Mouse (Mus musculus) lung, postnatal 36 days (tissue): ENCODE results near the gene Col6a4.
A peak's percentile ranks its signal among the peaks of the same experiment; 100 is the strongest.

Experiments used
- DNase-seq: peaks from one replicate; pipeline ENCODE4 v3.0.0; 2022; ENCODE audit warnings: mixed read lengths

Col6a4 gene

DNA sequence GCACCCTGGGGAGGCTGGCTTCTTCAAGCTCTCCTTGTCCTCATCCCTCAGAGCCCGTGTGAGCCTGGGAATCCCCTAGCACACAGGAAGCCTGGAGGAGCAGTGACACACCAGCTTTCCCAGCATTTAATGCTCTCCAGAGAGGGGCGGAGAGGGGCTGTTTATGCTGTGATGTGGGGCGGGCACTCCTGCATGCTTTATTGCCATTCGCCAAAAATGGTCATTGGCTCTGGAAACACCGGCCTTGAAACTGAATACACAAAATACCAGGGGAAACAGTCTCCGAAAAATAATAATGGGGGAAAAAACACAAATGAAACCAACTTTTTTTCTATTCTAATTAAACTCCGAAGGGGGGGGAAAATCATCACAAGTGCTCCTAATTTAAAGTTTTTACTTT is at the start of gene Col6a4:
TSS of gene Col6a4 (minus strand) at position 101 of the 400 bp plus-strand sequence.
- no peak for DNase-seq

DNA sequence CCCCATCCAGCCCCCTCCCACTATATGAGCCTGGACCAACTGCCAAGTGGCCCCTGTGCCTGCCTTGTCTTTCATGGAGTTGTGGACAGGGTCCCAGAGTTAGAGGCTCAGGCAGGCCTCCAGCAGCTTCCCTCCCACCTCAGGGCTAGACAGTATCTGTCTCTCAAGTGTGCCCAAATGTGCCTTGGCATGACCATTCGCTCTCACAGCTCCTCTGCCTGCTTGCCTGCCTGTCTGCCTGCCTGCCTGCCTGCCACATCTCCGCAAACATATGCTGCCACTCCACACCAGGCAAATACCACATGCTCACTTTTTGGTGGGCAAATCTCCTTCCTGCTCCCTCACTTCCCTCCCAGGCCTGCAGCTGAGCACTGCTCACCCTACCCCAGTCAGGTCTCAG is 49.0 kb upstream of the Col6a4 start:
- no peak for DNase-seq

DNA sequence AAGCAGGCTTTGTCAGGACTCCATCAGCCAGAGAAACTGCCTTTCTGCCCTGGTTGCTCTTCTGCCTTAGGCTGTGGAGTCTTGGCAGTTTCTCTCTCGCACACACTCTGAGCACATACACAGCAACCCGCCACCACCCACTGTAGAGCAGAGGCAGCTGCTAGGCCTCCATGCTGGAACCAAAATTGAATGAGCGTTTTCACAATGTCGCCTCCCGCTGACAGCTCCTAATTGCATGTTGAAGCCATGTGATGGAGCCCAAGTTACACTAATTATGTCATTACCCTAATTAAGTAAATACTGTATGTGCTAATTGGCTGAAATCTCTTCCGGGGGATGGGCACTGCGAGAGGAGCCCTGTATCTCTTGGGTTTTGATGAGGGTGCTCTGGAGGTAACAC is 47.6 kb upstream of the Col6a4 start:
- DNase-seq = no peak

DNA sequence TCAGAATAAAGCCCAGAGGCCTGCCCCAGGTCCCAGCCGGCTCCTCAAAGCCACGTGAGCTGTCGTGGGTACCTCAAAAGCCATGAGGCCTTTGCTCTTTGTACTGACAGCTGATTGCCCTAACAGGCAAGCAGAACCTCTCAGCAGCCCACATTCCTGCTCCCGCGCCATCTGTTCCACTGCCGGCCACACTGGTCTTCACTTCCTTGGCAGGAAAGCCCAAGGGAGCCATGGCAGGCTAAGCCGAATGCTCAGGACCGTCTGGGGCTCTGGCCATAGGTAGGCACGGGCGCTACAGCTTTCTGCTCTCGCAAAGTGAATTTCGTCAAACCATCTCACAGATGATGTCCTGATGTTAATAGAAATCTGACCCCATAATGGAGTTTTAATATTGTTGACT is 45.4 kb upstream of the Col6a4 start:
- DNase-seq = no peak

DNA sequence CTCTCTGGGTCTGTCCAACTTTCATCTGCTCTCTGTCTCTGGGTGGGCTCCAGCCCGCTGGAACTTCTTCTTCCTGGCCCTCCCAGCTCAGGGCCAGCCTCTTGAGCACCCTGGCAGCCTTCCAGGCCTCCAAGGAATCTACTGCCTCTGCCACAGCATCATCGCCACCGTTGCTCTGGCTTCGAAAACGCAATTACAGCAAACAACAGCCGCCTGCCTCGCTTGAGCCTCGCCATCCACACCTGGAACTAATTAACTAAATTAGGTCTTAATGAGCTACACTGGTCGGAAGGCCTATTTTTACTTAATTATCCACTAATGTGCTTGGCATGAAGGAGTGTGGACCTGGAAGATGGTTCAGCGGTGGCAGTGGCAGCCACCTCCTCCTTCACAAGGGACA is 43.2 kb upstream of the Col6a4 start:
- no peak for DNase-seq

DNA sequence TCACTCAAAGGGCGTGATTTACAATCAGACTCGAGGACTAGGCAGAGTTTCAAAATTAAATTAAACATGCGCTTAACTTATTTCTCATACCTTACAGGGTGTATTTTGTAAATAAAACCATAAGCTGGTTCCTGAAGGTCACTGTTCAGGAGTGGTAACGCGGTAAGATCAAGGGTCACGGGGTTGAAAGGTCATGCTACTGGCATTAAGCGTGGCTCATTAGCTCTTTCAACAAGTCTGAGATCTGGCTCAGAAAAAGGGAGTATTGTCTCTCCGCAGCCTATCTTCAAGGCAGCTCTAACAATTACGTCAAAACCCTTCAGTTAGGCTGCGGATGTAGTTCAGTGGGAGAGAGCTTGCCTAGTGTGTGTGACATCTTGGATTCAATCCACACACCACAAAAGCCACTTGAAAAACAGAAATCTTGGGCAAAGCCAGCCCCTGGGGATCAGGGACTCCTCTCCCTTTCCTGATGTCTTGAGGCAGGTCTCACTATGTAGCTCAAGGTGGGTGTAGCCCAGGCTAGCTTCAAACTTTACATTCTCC is 41.2 kb upstream of the Col6a4 start:
- DNase-seq = no peak

DNA sequence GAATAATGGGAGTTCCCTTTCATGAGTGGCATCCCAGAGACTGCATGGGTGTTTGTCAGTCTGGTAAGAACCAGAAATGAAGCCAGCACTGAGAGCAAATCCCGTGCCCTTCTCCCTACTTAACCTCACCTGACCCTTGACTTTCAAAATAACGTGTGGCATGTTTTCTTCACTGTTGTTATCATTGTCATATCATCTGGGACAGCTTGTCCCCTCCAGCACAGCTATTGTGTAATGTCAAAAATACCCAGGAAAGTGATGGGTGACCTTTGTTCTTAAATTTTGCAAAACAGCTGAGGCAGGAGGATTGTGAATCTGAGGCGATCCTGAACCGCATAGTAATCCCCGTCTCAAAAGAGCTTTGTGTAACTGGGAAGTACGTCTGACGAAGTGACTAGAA is 33.7 kb upstream of the Col6a4 start:
- DNase-seq = no peak

DNA sequence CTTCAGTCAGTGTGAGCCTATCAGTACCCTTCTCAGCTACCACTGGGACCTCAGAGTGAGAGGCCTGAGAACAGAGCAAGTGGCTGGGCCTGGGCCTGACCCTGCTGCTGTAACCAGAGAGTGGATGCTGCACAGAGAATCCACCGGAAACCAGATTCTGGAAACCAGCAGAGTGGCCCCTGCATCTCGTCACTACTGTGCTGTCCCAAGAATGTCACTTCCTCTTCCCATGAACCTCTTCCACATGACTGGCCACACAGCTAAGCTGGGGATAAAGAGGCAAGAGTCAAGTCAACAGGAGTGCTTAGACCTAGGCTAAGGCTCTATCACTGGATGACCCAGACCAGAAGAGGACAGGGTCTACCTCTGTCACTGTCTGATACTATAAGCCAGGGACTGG is 32.5 kb upstream of the Col6a4 start:
- no peak for DNase-seq

DNA sequence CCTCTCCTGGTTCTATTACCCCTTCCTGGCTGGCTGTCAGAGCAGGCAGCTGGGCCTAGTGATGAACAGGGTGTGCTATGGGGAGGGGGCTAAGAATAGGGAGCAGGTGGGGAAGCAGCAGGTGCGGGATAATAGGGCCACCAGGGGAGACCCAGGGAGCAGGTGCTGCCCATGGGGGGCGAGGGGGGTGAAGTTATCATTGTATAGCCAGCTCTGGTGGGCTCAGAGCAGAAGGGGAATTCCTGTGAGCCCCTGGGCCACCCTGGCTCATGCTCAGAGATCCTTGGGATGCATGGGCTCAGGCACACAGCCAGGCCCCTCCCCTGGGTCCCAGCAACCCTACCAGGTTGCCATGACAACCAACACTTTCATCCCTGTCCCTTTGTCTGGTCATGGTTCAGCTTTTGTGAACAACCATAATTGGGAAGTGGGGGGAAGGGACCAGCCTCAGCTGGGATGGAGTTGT is 30.2 kb upstream of the Col6a4 start:
- DNase-seq = no peak

DNA sequence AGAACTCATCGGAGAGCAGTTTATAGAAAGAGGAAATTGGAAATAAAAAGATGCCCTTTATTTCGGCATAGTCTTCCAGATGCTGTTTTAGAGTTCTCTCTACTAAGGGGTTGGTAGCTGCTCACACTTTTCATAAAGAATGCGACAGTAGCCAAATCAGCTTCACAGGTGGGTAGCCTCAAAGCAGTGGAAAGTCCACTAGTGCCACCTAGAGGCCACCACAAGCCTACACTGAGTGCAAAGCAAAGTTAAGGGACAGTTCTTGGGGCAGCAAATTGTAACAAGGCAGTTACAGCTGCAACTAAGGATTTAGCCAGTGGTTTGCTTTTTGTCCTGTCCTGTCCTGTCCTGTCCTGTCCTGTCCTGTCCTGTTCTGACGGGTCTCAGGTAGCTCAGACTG is 27.0 kb upstream of the Col6a4 start:
- DNase-seq = peak; percentile 54

DNA sequence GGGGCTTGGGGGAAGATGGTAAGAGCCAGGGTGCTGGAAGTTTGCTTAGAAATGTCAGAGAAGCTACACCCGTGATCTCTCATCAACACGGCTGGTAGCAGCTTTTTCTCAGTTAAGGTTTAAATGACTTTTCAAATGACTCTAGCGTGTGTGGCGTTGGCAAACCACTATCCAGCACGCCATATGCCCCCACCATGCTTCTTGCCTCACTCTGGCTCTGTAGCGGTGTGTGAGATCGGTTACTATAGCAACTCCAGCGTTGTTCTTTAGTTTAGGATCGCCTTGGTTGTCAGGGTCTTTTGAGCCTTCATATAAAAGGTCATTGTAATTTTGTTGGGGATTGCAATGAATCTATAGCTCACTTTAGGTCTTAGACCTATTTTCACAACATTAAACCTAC is 22.5 kb upstream of the Col6a4 start:
- DNase-seq = no peak

DNA sequence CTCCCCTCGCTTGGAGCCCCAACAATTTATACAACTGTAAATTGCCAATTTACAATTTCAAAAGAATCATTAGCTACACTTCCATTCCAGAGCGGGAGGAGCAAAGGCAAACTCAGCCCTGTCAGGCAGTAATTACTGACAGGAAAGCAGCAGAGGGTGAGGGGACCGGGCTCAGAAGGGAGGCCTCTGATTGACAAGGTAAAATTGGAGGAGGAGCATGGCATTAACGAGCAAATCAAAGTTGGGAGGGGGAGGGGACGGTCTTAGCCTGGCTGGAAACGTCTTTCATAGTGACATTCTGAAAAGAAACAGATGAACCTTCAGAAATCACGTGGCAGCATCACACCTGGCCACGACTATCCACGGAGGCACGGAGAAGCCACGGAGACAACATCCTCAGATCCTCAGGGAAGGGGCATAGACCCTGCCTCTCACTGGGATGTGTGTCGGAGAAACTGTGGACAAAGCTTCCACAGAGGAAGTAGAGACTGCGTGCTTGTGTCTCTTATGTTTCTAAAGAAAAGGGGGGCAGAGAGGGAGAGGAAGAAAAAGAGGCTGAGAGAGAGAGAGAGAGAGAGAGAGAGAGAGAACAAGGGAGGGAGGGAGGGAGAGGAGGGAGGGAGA is 19.3 kb upstream of the Col6a4 start:
- no peak for DNase-seq

DNA sequence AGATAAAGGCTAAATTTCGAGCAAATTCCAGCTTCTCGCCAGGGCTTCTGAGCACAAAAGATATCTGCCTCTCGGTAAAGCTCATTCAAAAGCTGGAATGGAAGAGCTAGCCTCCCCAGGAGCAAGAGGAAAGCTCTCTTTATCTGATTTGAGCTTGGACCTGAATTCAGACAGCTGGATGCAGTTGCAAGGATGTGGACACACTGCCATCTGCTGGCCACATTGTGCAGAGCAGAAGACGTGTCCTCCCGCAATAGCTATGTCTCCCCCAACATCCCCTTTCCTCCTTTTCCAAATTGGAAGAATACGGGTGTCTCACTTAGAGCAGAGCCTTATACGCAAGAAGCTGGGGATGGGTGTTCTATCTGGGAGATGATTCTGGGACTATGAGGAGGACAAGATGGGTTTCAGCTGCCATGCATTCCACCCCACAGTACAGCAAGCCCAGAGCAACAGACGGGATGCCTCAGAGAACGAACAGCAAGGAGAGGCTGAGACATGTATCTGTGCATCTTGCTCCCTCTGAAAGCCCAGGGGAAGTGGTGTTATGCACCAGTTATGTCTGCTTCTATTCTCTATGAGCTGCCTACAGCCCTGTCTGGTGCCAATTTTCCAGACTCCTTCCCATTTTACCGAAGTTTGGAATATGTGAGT is 16.3 kb upstream of the Col6a4 start:
- DNase-seq = peak; percentile 78

DNA sequence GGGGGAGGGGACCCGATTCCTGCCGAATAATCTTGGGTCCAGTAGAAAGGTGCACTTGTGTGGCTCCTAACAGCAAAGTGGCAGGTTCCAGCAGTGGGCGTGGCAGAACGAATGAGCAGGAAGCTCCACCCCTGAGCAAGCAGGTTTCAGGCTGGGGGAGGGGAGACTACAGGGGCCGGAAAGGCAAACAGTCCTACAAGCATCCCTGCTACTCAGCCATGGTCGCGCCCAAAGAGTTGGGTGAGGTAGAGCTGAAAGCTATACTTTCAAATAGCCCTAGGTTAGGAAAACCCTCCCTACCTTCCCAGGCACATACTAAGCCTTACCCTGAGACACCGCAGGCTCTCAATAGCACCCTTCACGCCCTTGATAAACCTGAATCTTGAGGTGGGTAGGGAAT is 9.7 kb upstream of the Col6a4 start:
- no peak for DNase-seq

DNA sequence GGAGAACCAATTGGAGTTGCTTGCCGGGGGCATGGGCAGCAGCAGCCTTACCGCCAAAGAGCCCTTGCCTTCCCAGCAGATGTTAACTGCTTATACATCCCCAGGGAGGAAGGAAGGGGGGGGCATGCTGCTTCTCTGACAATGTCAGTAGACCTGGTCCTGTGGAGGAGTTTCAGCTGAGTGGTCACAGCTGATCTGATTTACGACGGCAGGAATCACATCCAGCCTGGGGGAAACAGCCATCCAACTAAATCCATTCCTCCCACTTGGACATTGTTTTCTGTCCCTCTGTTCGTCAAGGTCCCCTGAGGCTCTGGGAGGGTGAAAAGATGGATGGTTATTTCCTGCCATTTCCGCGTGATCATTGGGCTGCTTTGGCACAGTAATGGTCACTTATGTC is 7.8 kb upstream of the Col6a4 start:
- DNase-seq = no peak

DNA sequence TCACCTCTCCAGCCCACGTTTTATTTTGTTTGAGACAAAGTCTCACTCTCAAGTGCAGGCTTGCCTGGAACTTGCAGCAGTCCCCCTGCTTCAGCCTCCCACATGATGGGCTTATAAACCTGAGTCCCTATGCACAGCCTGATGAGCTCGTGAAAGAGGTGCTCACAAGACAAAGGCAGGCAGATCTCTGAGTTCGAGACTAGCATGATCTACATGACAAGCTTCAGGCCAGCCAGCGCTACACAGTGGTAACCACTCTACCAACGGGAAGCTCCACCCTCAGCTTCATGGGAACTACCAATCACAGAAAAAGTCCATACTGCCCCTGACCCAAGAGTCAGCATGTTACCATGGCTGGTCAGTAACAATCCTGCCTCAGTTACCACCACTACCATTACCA is 4.6 kb upstream of the Col6a4 start:
- DNase-seq = no peak

DNA sequence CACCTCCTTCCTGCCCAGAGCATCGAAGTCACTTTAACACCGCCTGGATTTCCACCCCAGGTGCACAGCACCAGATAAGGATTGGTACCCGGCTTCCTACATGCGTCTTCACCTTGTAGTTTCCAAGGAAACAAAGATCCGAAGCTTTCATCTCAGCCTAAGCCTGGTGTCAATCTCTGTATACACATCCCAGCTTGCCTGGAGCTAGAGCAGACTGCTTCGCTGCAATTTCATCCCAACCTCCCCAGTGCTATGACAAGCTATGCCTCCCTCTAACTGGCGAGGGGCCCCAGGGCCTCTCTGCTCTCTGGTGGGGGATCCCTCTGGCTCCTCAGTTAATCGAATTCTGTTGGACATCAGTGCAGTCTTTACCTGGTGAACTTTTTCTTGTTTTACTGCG is 3.7 kb upstream of the Col6a4 start:
- no peak for DNase-seq

DNA sequence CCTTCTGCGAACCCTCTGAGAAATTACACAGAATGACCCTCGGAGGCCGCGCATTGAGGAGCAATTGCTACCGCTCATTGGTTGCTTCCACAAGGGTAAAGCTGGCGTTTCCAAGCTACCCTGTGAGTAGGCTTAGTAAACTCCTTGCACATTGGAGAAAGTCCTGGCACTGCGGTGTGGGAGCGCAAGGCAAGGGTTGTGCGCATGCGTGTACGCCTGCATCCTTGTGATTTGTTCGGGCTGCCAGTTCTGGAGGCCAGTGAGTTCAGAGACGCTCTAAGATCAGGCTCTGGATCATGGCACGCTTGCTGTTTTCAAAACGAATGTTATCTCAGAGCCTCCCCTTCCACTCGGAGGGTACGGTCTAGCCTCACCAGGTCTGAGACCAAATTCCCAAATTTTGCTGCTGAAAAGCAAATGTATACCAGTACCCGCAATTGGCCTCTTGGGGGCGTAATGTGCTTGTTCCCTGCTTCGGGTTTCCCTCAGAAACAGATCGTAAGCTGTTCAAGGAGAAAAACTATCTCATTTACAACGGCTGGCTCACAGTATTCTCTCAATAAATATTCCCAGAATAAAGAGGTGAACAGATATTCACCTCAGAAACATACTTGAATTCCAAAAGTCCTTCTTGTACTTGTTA is 2.9 kb upstream of the Col6a4 start:
- DNase-seq = no peak

DNA sequence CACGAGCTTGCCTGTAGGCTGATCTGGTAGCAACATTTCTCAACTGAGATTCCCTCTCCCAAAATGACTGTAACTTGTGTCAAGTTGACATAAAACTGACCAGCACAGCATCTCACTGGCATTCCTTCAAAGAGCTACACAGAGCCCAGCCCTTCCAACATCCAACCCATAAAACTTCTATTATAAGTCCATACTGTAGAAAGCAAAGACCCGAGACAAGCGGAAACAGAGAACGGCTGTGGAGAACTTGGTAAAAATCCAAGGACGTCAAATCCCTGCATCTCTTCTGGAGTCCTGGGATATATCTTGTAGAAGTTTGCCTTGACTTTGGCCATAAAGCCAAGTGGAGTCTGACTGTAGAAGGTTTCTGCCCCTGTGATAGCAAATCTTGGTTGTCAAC is 15.1 kb downstream of the Col6a4 start:
- DNase-seq = no peak

DNA sequence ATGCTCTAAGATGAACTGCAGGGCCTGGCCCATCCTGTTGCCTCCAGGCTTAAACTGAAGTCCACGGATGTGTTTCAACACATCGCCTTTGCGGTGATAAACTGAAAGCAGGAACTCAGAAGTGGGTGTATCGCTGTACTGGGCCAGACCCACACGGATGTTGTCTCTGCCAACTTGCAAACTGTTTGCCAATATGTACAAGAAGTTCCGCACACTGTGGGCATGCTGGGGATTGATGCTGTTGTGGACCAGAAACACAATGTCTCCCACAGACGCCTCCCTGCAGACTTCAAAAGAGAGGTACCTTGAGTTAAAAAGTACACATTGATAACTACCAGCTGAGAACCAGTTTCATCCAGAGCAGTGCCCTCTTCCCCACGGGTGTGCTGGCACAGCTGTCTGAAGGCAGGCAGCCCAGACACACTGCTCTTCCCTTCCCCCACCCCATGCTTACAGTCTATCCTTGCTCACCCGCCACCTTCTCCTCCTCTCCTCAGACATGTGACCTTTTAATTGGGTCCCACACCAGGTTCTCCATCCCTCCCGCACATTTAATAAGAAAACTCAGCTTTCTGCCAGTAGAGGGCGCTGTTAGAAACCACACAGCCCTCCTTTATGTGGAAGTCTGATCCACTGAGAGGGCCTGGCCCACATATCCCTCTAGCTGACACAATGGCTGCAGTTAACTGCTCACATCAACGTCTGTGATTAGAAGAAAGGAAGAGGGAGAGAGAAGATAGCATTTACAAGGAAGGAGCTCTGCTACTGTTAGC is 16.1 kb downstream of the Col6a4 start:
- peak; percentile 67 for DNase-seq

DNA sequence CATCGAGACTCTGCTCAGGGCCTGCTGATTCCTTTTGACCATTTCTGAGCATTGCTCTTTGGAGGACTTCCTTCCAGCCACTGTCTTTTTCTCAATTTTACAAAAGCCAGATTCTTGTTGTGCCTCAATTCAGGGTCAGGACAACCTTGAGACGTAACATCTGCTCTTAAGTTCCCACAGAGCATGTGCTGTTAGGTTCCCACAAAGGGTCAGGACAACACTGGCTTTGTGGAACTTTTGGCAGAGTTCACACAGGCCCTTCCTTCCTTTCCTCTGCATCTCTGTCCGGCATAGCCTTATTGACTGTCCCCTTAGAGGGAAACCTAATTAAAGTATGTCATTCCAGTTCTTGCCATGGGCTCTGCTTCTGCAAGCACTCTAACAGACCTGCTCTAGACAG is 18.6 kb downstream of the Col6a4 start:
- DNase-seq = no peak

DNA sequence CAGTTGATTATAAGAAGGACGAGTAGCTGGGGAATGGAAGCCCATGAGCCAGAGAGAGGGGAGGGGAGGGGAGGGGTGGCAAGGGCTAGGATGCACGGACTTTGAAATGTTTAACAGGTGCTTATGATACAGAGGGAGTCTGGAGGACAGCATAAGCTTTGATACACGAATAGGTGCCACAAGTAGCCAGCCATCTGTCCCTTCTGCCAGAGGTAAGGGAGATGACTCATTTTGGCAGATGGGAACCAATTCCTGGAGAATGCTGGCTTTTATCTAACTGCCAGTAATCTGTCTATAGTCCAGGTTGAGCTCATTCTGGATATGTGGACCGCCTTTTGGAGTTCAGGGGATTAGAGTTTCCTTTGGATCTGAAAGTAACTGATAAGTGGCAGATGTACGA is 20.3 kb downstream of the Col6a4 start:
- DNase-seq = no peak

DNA sequence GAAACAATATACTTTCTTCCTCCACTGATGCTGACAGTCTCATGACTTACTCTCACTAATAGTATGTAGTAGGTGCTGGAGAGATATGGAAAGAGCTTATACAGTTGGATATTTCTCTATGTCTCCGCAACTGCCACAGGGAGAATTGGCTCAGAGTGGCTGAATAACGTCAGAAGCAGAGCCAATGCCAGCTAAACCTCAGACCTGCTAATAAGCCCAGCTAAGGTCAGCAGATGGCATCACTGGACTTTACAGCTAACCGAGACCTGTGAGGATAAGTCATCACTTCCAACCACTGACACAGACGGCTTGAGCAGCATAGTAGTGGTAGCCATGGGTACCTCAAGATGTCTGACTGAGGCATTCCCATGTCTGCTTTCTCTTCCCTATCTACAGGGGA is 22.6 kb downstream of the Col6a4 start:
- no peak for DNase-seq
